Mouse (Mus musculus) stomach, postnatal 0 days (tissue): ENCODE measurements at regions not wholly inside any gene's neighbourhood (a gene's known extent, or its start where the extent isn't known, plus 50 kb on each side); places are given as distances from the start of the nearest gene placed in this dataset.

Experiments used
- CTCF ChIP-seq: IDR thresholded peaks from 2 replicates; pipeline ENCODE4 v1.5.1; 2016; ENCODE audit warnings: antibody characterized with exemption, low read depth, mild to moderate bottlenecking, moderate library complexity
- EP300 ChIP-seq: optimal IDR thresholded peaks from 2 replicates; pipeline ENCODE3; 2016; ENCODE audit warnings: antibody characterized with exemption

- TF ChIP-seq CTCF (no peak), EP300 (no peak)
Observed at GRCm38 (mm10) chr7:64081618-64082017, 72.0 kb upstream of the Trpm1 start.
